Mouse (Mus musculus) adrenal gland, postnatal 4 days (tissue): ENCODE measurements around the gene Fahd2a. TPM values are rescaled to one million over a fixed set of nuclear protein-coding genes. Genes with fewer than 3 reads are reported as not detected.

ENCODE experiments used
- DNase-seq, 2 experiments: peaks; one replicate each; pipeline ENCODE4 v3.0.0; 2021 to 2022; ENCODE audit warnings: low spot score in 2 of 2, mixed read lengths in 2 of 2
- total RNA-seq, 2 experiments: library from RNA; stranded (reverse); gene quantifications; 2 replicates each; pipeline ENCODE4 v1.2.3; 2021

Gene Fahd2a
- total RNA-seq, 2 experiments from 2014 or later: 42.8 to 47.2 TPM

- DNase-seq: no peak
These were observed 10.7 kb downstream of the Fahd2a start for GRCm38 (mm10) chr2:127433487-127434295.

- no peak for DNase-seq
These were observed 14.1 kb downstream of the Fahd2a start for GRCm38 (mm10) chr2:127430238-127430637.

- DNase-seq: no peak
These were observed 19.4 kb downstream of the Fahd2a start, which contains the start of gene Gpat2 for GRCm38 (mm10) chr2:127424977-127425376. Gene Gpat2, plus strand, starts transcription at chr2:127425199.

DNA sequence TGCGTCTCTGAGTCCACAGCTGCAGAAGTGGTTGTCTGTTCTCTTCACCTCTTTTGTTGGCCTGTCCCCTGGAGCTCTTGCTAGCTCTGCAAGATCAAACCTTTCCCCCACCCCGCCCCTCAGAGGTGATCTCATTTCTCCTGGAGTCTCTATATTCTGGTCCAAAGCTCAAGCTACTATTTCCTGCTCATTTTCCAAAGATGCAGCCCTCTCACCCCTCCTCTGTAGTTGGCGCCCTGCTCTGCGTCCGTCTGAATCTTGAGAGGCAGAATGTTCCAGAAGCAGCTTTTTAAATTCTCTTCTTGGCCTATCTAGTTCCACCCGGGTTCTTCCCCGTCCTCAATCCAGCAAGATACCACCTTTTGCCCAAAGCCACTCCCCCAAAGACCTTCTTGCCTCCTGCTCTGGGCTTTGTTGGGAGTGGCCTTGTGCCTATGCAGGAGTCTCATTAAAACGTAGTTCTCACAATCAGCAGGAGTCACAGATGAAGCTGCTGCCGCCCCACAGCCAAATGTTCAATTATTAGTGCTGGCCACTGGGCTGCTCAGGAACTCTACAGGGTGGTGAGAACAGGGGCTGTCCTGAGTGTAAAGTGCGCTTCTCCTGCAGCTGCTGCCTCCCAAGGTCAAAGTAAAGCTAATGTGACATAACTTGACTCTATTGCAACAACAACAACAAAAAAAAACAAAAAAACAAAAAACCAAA, 25.9 kb downstream of the Fahd2a start:
- no peak for DNase-seq

- DNase-seq: no peak
These were observed 27.7 kb downstream of the Fahd2a start for GRCm38 (mm10) chr2:127416706-127417105.

GRCm38 (mm10) chr2:127415806-127416205, 28.6 kb downstream of the Fahd2a start:
- no peak for DNase-seq

GRCm38 (mm10) chr2:127411126-127411525, 33.2 kb downstream of the Fahd2a start:
- no peak for DNase-seq

DNA sequence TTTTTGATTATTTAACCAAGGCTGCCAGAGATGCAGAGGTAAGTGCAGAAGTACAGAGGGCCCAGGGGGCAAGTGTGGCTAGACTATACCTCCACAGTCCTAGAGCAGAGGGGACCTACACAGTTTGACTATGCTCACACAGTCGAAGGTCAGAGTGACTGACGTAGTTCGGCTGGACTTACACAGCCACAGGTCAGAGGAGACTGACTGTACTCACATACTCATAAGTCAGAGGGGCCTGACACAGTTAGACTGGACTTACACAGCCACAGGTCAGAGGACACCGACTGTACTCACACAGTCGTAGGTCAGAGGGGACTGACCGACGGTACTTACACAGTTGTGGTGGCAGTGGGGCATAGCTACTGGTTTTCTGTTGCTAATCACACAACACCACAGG, 45.6 kb downstream of the Fahd2a start:
- DNase-seq: no peak

GRCm38 (mm10) chr2:127394606-127395161, 49.7 kb downstream of the Fahd2a start:
- peak in 1 of 2 experiments; percentile 17 for DNase-seq

DNA sequence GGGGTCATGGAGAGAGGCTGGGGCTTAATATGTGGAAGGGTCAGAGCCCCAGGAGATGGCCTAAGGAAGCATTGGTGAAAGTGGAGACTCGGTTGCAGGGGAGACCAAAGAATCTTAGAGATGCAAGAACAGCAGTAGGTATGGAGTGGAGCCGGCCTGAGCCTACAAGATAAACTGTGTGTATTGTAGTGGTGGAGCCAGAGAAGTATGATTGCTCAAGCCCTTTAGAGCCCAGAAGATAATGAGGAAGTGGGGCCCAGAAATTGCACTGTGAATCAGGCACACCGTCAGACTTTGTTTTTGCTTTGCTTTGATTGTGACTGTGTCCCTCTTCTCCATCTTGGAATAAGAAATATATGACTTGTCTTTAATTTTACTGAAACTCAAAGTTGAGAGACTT, 53.0 kb downstream of the Fahd2a start:
- no peak for DNase-seq

DNA sequence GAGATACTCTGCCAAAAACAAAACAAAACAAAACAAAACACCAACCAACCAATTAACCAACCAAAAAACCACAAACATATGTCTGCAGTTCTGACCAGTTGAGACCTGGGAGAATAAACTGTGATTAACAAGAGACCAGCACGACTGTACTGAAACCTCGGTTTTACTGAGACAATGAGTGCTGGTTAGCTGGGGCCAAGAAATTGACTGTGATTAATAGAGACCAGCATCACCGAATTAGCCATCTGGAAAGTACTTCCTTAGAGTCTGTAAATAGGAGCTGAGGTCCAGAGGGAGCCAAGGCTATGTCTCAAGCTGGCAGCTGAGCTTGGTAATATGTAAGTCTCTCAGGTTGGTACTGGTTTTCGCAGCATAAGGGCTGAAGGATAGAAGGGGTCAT, 53.5 kb downstream of the Fahd2a start:
- no peak for DNase-seq

DNA sequence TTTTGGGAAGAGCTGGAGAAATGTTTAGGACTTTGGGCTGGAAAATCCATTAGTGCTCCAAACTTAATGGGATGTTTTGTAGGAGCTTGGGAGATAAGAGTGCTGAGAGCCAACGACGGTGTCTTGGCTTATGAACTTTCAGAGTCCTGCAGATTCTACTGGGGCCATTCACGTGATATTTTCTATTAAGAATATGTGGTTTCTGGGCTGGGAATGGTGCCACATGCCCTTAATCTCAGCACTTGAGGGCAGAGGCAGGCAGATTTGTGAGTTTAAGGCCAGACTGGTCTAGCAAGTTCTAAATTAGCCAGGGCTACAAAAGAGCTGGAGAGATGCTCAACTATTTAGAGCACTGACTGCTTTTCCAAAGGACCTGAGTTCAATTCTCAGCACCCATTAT, 54.0 kb downstream of the Fahd2a start:
- DNase-seq: no peak

DNA sequence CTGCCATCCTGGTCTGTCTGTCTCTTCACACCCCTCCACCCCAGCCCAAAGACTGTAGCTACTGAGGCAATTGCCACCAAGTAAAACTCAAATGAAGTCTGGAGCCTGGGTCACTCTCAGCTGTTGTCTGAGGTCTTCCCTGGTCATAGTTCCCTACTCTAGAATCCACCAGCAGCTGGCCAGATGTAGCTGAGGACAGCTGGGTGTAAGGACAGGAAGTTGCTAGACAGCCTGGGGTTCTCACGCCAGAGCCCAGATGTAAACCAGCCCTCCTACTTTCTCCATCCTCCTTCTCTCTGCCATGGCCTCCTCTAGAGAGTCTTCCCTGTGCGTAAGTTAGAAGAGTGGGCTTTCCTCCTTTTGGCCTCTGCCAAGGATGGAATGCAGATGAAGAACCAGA, 56.8 kb downstream of the Fahd2a start:
- DNase-seq: no peak

Other genes with a start within 250 kb of the Fahd2a start
- gene 1810024B03Rik, start 236.3 kb downstream of the Fahd2a start, total RNA-seq: 1 to 10 TPM; 1.9 to 3.2 TPM
- 10 to 100 TPM; 86.1 to 96.0 TPM for gene Snrnp200, start 236.2 kb downstream of the Fahd2a start, total RNA-seq
- gene Ciao1, start 196.7 kb downstream of the Fahd2a start, total RNA-seq: 10 to 100 TPM; 96.7 to 98.6 TPM
- gene Tmem127, start 196.7 kb downstream of the Fahd2a start, total RNA-seq: 10 to 100 TPM; 69.4 to 70.0 TPM
- 100 to 1,000 TPM; 145 to 149 TPM for gene Stard7, start 174.3 kb downstream of the Fahd2a start, total RNA-seq
- gene Dusp2, start 108.4 kb downstream of the Fahd2a start, total RNA-seq: 1 to 10 TPM; 2.5 to 2.7 TPM
- not detected for gene Astl, start 105.9 kb downstream of the Fahd2a start, total RNA-seq
- 1 to 10 TPM; 2.3 to 5.0 TPM for gene Adra2b, start 81.4 kb downstream of the Fahd2a start, total RNA-seq
- gene Gpat2, start 19.4 kb downstream of the Fahd2a start, total RNA-seq: under 1 TPM; 0.59 to 0.62 TPM
- gene Kcnip3, start 77.5 kb upstream of the Fahd2a start, total RNA-seq: 1 to 10 TPM; 5.1 to 5.4 TPM
- under 1 TPM; 0.34 to 0.81 TPM for gene Prom2, start 96.9 kb upstream of the Fahd2a start, total RNA-seq
- gene Zfp661, start 142.5 kb upstream of the Fahd2a start, total RNA-seq: 1 to 10 TPM; 4.8 to 4.9 TPM
- 100 to 1,000 TPM; 126 to 141 TPM for gene Mrps5, start 142.7 kb upstream of the Fahd2a start, total RNA-seq
- 10 to 100 TPM in 1 of 2 experiments, 1 to 10 TPM in 1; 7.3 to 19.1 TPM for gene Mal, start 212.1 kb upstream of the Fahd2a start, total RNA-seq